Mouse (Mus musculus) liver, embryonic 18 days (tissue): Measurements from ENCODE around the gene Olfr1015. TPM values are rescaled to one million over a fixed set of nuclear protein-coding genes. Genes with fewer than 3 reads are reported as not detected.

ENCODE experiments used
- polyA plus RNA-seq: library from polyadenylated mRNA; depleted of rRNA; stranded (reverse); fragments of >200 nt; gene quantifications from 2 replicates; pipeline ENCODE4 v1.2.3, GENCODE M21; 2012; rRNA removed

Olfr1015 gene
- polyA plus RNA-seq: not detected in 2 replicates

GRCm38 (mm10) chr2:85781717-85782116 lies at the start of gene Olfr1015:
TSS of gene Olfr1015 (plus strand) at chr2:85782017.

GRCm38 (mm10) chr2:85762666-85763065 lies 19.2 kb upstream of the Olfr1015 start, which contains the start of gene Olfr1012:
TSS of gene Olfr1012 (minus strand) at chr2:85762766.

DNA sequence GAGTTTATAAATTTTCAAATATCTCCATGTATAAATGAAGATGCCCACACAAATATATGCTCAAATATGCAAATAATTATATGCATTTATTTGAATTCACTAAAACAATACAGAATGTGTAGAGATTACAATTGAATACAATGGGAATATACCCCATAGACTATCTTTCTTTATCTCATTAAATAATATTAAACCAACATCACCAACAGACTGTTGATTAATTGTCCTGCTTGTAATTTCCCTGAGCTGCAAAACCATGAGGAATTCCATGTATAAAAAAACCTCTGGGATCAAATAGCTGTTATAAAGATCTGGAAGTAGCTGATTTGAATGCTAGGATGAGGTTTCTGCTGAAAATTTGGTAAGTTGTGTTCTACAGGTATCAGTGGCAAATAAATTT lies 15.0 kb upstream of the Olfr1015 start, which contains the start of gene Olfr1013:
Olfr1013 (plus strand) TSS at position 301 of the 400 bp plus-strand sequence.

GRCm38 (mm10) chr2:85772413-85772812 lies 9.4 kb upstream of the Olfr1015 start, which contains the start of gene Olfr1014:
TSS of gene Olfr1014 (plus strand) at chr2:85772713.

GRCm38 (mm10) chr2:85802444-85802843 lies 20.6 kb downstream of the Olfr1015 start, which contains the start of gene Olfr1016:
TSS of gene Olfr1016 (minus strand) at chr2:85802544.

GRCm38 (mm10) chr2:85818179-85818578 lies 36.4 kb downstream of the Olfr1015 start, which contains the start of gene Olfr1018:
TSS of gene Olfr1018 (plus strand) at chr2:85818479.

Other genes with a start within 250 kb of the Olfr1015 start
- gene Olfr996, start 202.8 kb upstream of the Olfr1015 start, polyA plus RNA-seq: not detected in 2 replicates
- not detected in 2 replicates for gene Olfr998, start 193.1 kb upstream of the Olfr1015 start, polyA plus RNA-seq
- gene Olfr1000, start 170.1 kb upstream of the Olfr1015 start, polyA plus RNA-seq: not detected in 2 replicates
- not detected in 2 replicates for gene Olfr1002, start 131.3 kb upstream of the Olfr1015 start, polyA plus RNA-seq
- not detected in 2 replicates for gene Olfr154, start 117.6 kb upstream of the Olfr1015 start, polyA plus RNA-seq
- not detected in 2 replicates for gene Olfr1006, start 103.2 kb upstream of the Olfr1015 start, polyA plus RNA-seq
- not detected in 2 replicates for gene Olfr1008, start 92.6 kb upstream of the Olfr1015 start, polyA plus RNA-seq
- not detected in 2 replicates for gene Olfr1009, start 66.6 kb upstream of the Olfr1015 start, polyA plus RNA-seq
- not detected in 2 replicates for gene Olfr1012, start 19.3 kb upstream of the Olfr1015 start, polyA plus RNA-seq
- not detected in 2 replicates for gene Olfr1013, start 14.9 kb upstream of the Olfr1015 start, polyA plus RNA-seq
- gene Olfr1014, start 9.3 kb upstream of the Olfr1015 start, polyA plus RNA-seq: not detected in 2 replicates
- not detected in 2 replicates for gene Olfr1016, start 20.5 kb downstream of the Olfr1015 start, polyA plus RNA-seq
- gene Olfr1018, start 36.5 kb downstream of the Olfr1015 start, polyA plus RNA-seq: not detected in 2 replicates
- gene Olfr1019, start 63.5 kb downstream of the Olfr1015 start, polyA plus RNA-seq: not detected in 2 replicates
- not detected in 2 replicates for gene Olfr1020, start 65.0 kb downstream of the Olfr1015 start, polyA plus RNA-seq
- not detected in 2 replicates for gene Olfr1022, start 86.6 kb downstream of the Olfr1015 start, polyA plus RNA-seq
- not detected in 2 replicates for gene Olfr1023, start 103.6 kb downstream of the Olfr1015 start, polyA plus RNA-seq
- gene Olfr1024, start 123.0 kb downstream of the Olfr1015 start, polyA plus RNA-seq: not detected in 2 replicates
- not detected in 2 replicates for gene Olfr1025-ps1, start 133.2 kb downstream of the Olfr1015 start, polyA plus RNA-seq
- not detected in 2 replicates for gene Olfr1026, start 139.5 kb downstream of the Olfr1015 start, polyA plus RNA-seq
- gene Olfr1028, start 168.4 kb downstream of the Olfr1015 start, polyA plus RNA-seq: not detected in 2 replicates
- not detected in 2 replicates for gene Olfr1029, start 191.9 kb downstream of the Olfr1015 start, polyA plus RNA-seq
- gene Olfr1030, start 197.3 kb downstream of the Olfr1015 start, polyA plus RNA-seq: not detected in 2 replicates
- gene Olfr1031, start 208.3 kb downstream of the Olfr1015 start, polyA plus RNA-seq: not detected in 2 replicates
- not detected in 2 replicates for gene Olfr1032, start 223.5 kb downstream of the Olfr1015 start, polyA plus RNA-seq
- gene Olfr1033, start 238.6 kb downstream of the Olfr1015 start, polyA plus RNA-seq: 3.3 and 3.4 TPM in 2 replicates